Mouse (Mus musculus) thymus, postnatal 10 days (tissue): Measurements from ENCODE around the gene Noct.
"Not testable (repeated sequence)": the region's sequence is repeated elsewhere in the genome, so short reads cannot be mapped to it uniquely, and the experiment has no call there.

Experiments used
- DNase-seq, 2 experiments: peaks; one replicate each; pipeline ENCODE4 v3.0.0; 2021; ENCODE audit warnings: low spot score in 2 of 2

Noct gene

GRCm38 (mm10) chr3:51204897-51205296 is 19.4 kb upstream of the Noct start:
- DNase-seq, result no peak

DNA sequence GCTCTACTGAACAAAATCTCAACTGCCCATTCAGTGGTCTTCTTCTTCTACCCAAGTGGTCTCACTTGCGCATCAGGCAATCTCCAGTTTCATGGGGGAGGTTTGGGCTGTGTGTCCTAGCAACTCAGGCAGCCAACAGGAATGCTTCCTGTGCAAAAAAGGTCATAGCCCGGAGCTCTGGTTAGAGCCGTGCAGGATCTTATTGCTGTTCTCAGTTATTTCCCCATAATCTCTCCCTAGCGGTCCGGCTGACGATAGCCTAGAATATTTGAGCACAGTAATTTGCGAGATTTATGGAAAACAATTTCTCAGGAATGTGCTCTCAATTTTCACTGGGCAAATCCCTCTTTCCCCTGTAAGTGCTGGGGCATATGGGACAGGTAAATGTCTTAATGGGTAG is 17.7 kb upstream of the Noct start:
- DNase-seq, result no peak

GRCm38 (mm10) chr3:51208633-51209032 is 15.6 kb upstream of the Noct start:
- DNase-seq, result no peak

DNA sequence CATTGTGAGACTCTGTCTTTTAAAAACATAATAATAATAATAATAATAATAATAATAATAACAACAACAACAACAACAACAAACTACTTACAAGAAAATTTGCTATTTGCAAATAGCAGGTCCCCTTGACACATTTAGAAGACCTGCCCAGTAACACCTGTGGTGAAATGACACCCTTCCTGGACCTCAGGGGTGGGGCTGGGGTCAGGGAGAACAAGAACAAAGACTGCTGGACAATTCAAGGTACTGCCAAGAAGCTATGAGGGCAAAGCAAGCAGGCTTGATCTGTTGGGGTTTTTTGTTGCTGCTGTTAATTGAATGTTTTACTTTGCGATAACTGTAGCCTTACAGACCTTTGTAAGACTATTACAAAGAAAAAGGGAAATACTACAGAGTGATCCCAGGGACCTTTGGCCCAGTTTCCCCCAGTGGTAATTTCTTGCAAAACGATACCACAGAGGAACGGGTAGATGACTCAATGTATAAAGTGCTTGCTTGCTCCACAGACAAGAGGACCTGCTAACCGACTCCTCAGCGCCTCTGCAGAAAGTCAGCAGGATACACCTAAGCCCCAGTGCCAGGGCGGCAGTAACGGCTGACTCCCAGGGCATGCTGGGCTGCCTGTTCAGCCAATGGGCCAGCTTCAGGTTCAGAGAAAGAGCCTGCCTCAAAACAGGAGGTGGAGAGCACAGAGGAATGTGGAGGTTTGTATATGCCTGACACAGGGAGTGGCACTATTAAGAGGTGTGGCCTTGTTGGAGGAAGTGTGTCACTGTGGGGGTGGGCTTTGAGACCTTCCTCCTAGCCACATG is 14.5 kb upstream of the Noct start:
- DNase-seq, result no peak

GRCm38 (mm10) chr3:51210485-51210884 is 13.8 kb upstream of the Noct start:
- no peak for DNase-seq

- DNase-seq, result no peak
Observed at GRCm38 (mm10) chr3:51213111-51213510, 11.1 kb upstream of the Noct start.

GRCm38 (mm10) chr3:51215681-51216080 is 8.6 kb upstream of the Noct start:
- DNase-seq, result no peak

- not testable (repeated sequence) for DNase-seq
Observed at GRCm38 (mm10) chr3:51216351-51216750, 7.9 kb upstream of the Noct start.

- not testable (repeated sequence) for DNase-seq
Observed at GRCm38 (mm10) chr3:51218385-51218784, 5.9 kb upstream of the Noct start.

GRCm38 (mm10) chr3:51219213-51219612 is 5.0 kb upstream of the Noct start:
- no peak for DNase-seq

GRCm38 (mm10) chr3:51220846-51221245 is 3.4 kb upstream of the Noct start:
- no peak for DNase-seq

DNA sequence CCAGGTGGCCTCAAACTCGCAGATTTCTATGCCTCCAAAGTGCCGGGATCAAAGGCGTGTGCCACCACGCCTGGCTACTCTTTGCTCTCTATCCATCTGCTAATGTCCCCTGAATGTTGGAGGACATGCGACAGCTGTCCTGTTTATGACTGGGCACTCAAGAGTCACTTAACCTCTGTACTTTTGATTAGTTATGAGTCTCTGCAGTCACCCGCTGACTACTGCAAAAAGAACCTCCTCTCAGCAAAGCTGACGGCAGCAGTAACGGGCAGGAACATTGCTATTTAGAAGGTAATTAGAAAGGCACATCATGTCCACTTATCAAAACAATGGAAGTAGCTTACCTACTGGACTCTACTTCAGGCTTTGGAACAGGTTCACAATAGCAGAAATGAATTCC is 2.4 kb upstream of the Noct start:
- DNase-seq, result no peak

GRCm38 (mm10) chr3:51222302-51222701 is 1.9 kb upstream of the Noct start:
- DNase-seq, result no peak

- no peak for DNase-seq
Observed at GRCm38 (mm10) chr3:51222834-51223460, 1.3 kb upstream of the Noct start.

- DNase-seq, result no peak
Observed at GRCm38 (mm10) chr3:51223556-51223955, 691 bp upstream of the Noct start.

DNA sequence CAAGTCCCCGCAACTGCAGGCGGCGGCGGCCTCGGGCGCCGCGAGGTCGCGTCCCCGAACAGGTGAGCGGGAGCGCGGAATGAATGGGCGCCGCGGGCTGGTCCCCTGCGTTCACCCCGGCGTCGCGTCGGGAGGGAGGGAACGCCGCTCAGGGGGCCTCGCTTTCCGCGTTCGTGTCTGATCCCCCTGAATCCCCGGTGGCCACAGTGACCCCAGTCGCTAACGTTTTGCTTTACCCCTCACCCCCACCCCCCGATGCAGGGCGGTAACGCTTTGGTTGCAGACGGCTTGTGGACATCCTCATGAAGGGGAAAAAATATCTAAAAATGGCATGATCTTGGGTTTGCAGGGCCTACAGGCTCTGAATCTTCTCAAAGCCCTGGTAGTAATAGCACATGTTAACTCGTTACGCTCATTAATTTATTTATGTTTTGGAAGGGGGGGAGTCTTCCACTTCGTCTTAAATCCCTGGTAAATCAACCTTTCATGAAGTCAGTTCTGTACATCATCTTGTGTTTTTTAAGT is 1.0 kb downstream of the Noct start:
- DNase-seq, result no peak

GRCm38 (mm10) chr3:51225979-51226378 is 1.7 kb downstream of the Noct start:
- no peak for DNase-seq

DNA sequence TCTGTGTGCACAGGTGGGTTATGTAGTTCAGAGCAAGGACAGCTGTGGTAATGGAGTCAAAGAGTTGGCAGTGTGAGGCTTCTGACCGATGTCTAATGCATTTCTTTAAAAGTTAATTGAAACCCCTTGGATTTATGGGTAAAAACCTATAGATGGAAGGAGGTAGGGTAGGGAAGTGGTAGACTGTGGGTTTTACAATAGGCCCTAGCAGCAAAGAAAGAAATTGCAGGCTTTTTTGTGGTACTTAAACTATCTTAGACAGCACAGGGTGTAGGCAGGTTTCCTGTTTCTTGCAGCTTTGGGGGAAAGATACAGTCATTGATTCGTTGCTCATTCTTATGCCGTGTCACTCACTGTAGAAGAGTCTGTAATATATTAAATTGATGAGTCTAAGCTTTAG is 2.4 kb downstream of the Noct start:
- DNase-seq, result peak in 1 of 2 experiments; percentile 24

- peak; percentile 29 to 48 for DNase-seq
Observed at GRCm38 (mm10) chr3:51228038-51228820, 4.0 kb downstream of the Noct start.

GRCm38 (mm10) chr3:51228821-51229205 is 4.6 kb downstream of the Noct start:
- DNase-seq, result no peak

DNA sequence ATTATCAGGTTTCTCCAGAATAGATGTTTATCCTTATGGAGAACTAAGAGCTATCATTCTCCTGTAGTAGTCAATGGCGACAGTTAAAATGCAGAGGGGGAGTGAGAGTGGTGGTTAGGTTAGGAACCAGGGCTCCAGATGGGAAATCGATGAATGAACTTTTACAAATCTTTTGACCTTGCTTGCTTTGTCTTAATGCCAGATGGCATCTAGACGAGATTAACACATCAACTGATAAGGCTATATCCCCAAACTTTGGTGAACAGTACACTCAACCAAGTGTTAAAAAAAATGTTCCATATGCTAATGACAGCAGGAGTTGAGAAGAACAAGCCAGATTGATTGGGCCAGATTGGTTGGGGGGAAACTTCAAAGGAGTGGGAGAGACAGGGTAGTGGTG is 5.0 kb downstream of the Noct start:
- DNase-seq, result no peak

DNA sequence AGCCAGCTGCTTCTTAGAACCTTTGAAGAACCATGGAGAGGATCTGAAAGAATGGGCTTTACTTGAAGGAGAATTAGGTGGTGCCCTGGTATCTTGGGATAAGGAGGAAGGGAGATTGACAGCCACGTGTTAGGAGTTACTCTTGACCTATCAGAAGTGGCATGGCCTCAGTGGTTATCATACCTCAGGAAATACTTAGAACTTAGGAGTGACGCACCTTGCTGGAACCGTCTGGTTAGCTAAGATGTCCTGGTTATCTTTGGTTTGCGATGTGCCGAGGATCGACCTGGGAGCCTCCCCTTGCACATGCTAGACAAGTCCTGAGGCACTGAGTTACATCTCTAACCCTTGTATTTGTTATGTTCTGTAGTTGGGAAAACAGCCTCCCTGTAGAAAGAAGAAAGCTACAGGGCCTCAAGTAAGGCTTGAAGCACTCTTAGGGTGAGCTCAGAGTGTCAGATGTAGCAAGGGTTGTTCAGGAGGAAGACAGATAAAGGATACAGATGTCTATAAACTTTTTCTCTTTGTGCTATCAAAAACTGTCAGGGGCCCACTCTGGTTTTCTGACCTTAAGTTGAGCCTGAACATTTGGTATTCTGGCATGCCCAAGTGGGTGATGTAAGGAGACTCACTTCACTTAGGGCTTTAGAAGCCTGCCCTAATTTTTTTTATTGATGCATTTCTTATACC is 6.0 kb downstream of the Noct start:
- no peak for DNase-seq
